Mouse (Mus musculus): ENCODE results near the gene Klk15. TPM values are rescaled to one million over a fixed set of nuclear protein-coding genes. Genes with fewer than 3 reads are reported as not detected.

Gene Klk15
- not detected in 2 replicates for polyA plus RNA-seq (2012; rRNA removed; ENCODE audit: low replicate concordance)

DNA sequence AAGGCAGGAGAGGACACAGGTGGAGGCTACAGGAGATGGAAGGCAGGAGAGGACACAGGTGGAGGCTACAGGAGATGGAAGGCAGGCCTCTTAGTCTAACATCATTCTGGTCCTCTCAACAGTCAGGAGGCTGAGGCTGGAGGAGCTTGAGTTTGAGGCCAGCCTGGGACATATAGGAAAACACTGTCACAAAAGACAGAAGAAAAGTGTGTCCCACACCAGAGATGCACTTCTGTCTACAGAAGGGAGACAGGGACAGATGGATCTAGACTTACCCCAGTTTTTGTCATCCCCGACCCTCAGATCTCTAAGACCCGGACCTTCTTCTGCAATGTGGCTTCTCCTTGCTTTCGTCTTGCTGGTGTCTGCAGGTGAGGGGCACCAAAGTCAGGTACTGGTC is at the start of gene Klk15:
Klk15 (plus strand) TSS at position 301 of the 400 bp plus-strand sequence.

DNA sequence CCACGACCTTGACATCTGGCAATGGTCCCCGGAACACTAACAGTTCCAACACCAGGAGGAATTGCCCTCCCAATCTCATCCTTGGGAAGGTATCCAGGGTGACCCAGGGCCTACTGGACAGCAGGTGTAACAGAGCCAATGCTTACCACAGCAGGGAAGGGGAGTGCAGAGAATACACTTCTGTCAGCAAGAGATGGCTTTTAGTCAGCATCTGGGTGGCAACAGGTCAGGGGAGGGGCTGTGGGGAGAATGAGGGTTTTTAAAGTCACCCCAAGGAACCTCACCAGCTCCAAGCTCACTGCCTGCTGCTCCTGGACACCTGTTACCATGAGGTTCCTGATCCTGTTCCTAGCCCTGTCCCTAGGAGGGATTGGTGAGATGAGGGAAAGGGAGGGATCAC is 16.8 kb downstream of the Klk15 start, which contains the start of gene Klk1b8:
Klk1b8 (plus strand) TSS at position 301 of the 400 bp plus-strand sequence.

DNA sequence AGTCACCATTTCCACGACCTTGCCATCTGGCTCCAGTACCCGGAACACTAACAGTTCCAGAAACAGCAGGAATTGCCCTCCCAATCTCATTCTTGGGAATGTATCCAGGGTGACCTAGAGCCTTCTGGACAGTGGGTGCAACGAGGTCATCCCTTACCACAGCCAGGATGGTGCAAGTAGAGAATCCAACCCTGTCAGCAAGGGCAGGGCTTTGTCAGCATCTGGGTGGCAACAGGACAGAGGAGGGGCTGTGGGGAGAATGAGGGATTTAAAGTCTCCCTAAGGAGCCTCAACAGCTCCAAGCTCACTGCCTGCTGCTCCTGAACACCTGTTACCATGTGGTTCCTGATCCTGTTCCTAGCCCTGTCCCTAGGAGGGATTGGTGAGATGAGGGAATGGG is 32.9 kb downstream of the Klk15 start, which contains the start of gene Klk1b1:
Klk1b1 (plus strand) TSS at position 301 of the 400 bp plus-strand sequence.

DNA sequence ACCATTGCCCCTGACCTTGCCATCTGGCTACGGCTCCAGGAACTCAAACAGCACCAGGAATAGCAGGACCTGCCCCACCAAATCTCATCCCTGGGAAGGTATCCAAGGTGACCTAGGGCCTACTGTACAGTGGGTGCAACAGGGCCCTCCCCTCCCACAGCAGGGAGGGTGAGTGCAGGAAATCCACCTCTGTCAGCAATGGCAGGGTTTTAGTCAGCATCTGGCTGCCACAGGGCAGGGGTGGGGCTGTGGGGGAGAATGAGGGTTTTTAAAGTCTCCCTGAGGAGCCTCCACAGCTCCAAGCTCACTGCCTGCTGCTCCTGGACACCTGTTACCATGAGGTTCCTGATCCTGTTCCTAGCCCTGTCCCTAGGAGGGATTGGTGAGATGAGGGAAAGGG is 42.2 kb downstream of the Klk15 start, which contains the start of gene Klk1b9:
Klk1b9 (plus strand) TSS at position 301 of the 400 bp plus-strand sequence.

Other genes starting within 250 kb of the Klk15 start
- 0.08 and 0.09 TPM in 2 replicates for gene Klk14, start 243.3 kb upstream of the Klk15 start, polyA plus RNA-seq (2012; rRNA removed; ENCODE audit: low replicate concordance)
- gene Klk13, start 221.2 kb upstream of the Klk15 start, polyA plus RNA-seq (2012; rRNA removed; ENCODE audit: low replicate concordance) = not detected in 2 replicates
- gene Klk12, start 164.8 kb upstream of the Klk15 start, polyA plus RNA-seq (2012; rRNA removed; ENCODE audit: low replicate concordance) = not detected in 2 replicates
- gene Klk11, start 159.1 kb upstream of the Klk15 start, polyA plus RNA-seq (2012; rRNA removed; ENCODE audit: low replicate concordance) = 0.21 TPM in 1 of 2 replicates, not detected in the other
- 0.28 and 0.37 TPM in 2 replicates for gene Klk10, start 152.7 kb upstream of the Klk15 start, polyA plus RNA-seq (2012; rRNA removed; ENCODE audit: low replicate concordance)
- not detected in 2 replicates for gene Klk9, start 141.8 kb upstream of the Klk15 start, polyA plus RNA-seq (2012; rRNA removed; ENCODE audit: low replicate concordance)
- gene Klk8, start 136.2 kb upstream of the Klk15 start, polyA plus RNA-seq (2012; rRNA removed; ENCODE audit: low replicate concordance) = 1.2 and 2.8 TPM in 2 replicates
- not detected in 2 replicates for gene Klk7, start 122.4 kb upstream of the Klk15 start, polyA plus RNA-seq (2012; rRNA removed; ENCODE audit: low replicate concordance)
- gene Klk6, start 109.2 kb upstream of the Klk15 start, polyA plus RNA-seq (2012; rRNA removed; ENCODE audit: low replicate concordance) = not detected in 2 replicates
- gene Klk5, start 91.8 kb upstream of the Klk15 start, polyA plus RNA-seq (2012; rRNA removed; ENCODE audit: low replicate concordance) = not detected in 2 replicates
- not detected in 2 replicates for gene Klk4, start 52.6 kb upstream of the Klk15 start, polyA plus RNA-seq (2012; rRNA removed; ENCODE audit: low replicate concordance)
- not detected in 2 replicates for gene Klk1b8, start 16.9 kb downstream of the Klk15 start, polyA plus RNA-seq (2012; rRNA removed; ENCODE audit: low replicate concordance)
- gene Klk1b1, start 33.0 kb downstream of the Klk15 start, polyA plus RNA-seq (2012; rRNA removed; ENCODE audit: low replicate concordance) = not detected in 2 replicates
- gene Klk1b9, start 42.3 kb downstream of the Klk15 start, polyA plus RNA-seq (2012; rRNA removed; ENCODE audit: low replicate concordance) = not detected in 2 replicates
- 0.49 TPM in 1 of 2 replicates, not detected in the other for gene Klk1b11, start 62.1 kb downstream of the Klk15 start, polyA plus RNA-seq (2012; rRNA removed; ENCODE audit: low replicate concordance)
- gene Klk1b26, start 78.4 kb downstream of the Klk15 start, polyA plus RNA-seq (2012; rRNA removed; ENCODE audit: low replicate concordance) = not detected in 2 replicates
- 0.14 and 0.25 TPM in 2 replicates for gene Klk1b27, start 118.5 kb downstream of the Klk15 start, polyA plus RNA-seq (2012; rRNA removed; ENCODE audit: low replicate concordance)
- not detected in 2 replicates for gene Klk1b21, start 168.6 kb downstream of the Klk15 start, polyA plus RNA-seq (2012; rRNA removed; ENCODE audit: low replicate concordance)
- gene Klk1b22, start 178.9 kb downstream of the Klk15 start, polyA plus RNA-seq (2012; rRNA removed; ENCODE audit: low replicate concordance) = not detected in 2 replicates
- not detected in 2 replicates for gene Klk1b16, start 203.0 kb downstream of the Klk15 start, polyA plus RNA-seq (2012; rRNA removed; ENCODE audit: low replicate concordance)